Comparison of ENCODE assay signal across 18 mouse cellular contexts in genomic region chr2:129217612-129218185, GRCm38 (mm10). TPM values are rescaled to one million over a fixed set of nuclear protein-coding genes. Genes with fewer than 3 reads are reported as not detected.
A peak's percentile ranks its signal among the peaks of the same experiment; 100 is the strongest.
DNase-seq lines count a peak whose midpoint lies in the region; ATAC-seq and TF ChIP-seq lines count a peak whose summit lies in the region.
"Had no signal": no experiment of that assay in that cellular context is flagged by ENCODE, and none has a peak within 500 bp of the region (broad histone marks: within the 10 kb centered on the region; RNA-seq: fewer than 3 reads in every experiment).

No protein-coding gene starts in this region.

- peak overlapping the region; percentile 77 for H3K27ac ChIP-seq in layer of hippocampus, adult 2 months
- no peak overlapping the region for H3K27ac ChIP-seq in intestine, postnatal 0 days (ENCODE audit: low read depth, low read length)
- H3K27ac ChIP-seq: hindbrain, embryonic 13.5 days; limb, embryonic 15.5 days; midbrain, embryonic 13.5 days had no signal

- peak; percentile 75 for ATAC-seq in intestine, postnatal 0 days
- ATAC-seq: midbrain, embryonic 13.5 days had no signal

- peaks cover 22% of the 10 kb centered on the region for H3K4me1 ChIP-seq in E14TG2a.4 (replicated peaks; ENCODE audit: low read depth, low read length)
- no peaks in the 10 kb centered on the region for H3K4me1 ChIP-seq in intestine, postnatal 0 days (replicated peaks; ENCODE audit: control insufficient read depth, insufficient read depth, low read length)
- H3K4me1 ChIP-seq: hindbrain, embryonic 13.5 days; midbrain, embryonic 13.5 days had no signal

- no peak for TF ChIP-seq CTCF in layer of hippocampus, adult 2 months (conservative IDR thresholded peaks at IDR 0.05)
- no peak for TF ChIP-seq CTCF in E14TG2a.4 (conservative IDR thresholded peaks at IDR 0.05; ENCODE audit: low read length)
- TF ChIP-seq CTCF in intestine, postnatal 0 days (IDR thresholded peaks at IDR 0.05; ENCODE audit: low read depth): no peak

- DNase-seq in layer of hippocampus, adult 2 months (ENCODE audit: low spot score in 2 of 2): no peak
- DNase-seq in layer of hippocampus, postnatal 36 days: no peak
- peak; percentile 56 for DNase-seq in R1 (ENCODE audit: low read depth, low spot score)
- no peak for DNase-seq in adrenal gland, postnatal 10 days
- DNase-seq in left cerebral cortex, postnatal 25 days (ENCODE audit: low spot score in 2 of 2): no peak
- DNase-seq: adrenal gland, postnatal 36 days; cerebellum, adult 11 months; cerebellum, postnatal 10 days; gastrocnemius, postnatal 36 days; kidney, adult 9 months; lung, embryonic 14.5 days; thymus, adult 18-20 months; thymus, postnatal 4 days had no signal

- H3K36me3 ChIP-seq in E14TG2a.4 (ENCODE audit: insufficient read depth, low read length): peaks cover 8% of the 10 kb centered on the region
- no peaks in the 10 kb centered on the region for H3K36me3 ChIP-seq in intestine, postnatal 0 days (ENCODE audit: control insufficient read depth, insufficient read depth)
- H3K36me3 ChIP-seq: limb, embryonic 15.5 days had no signal

- 31% methylated on average over 9 of the region's 9 CpGs for WGBS in intestine, postnatal 0 days

- H3K27me3 ChIP-seq in E14TG2a.4 (ENCODE audit: insufficient read depth, low read length): no peaks in the 10 kb centered on the region
- no peaks in the 10 kb centered on the region for H3K27me3 ChIP-seq in intestine, postnatal 0 days (replicated peaks; ENCODE audit: control insufficient read depth, insufficient read depth, low read length)
- H3K27me3 ChIP-seq: hindbrain, embryonic 13.5 days; limb, embryonic 15.5 days; midbrain, embryonic 13.5 days had no signal

- intact Hi-C loops in left cerebral cortex, postnatal 25 days (cut with DNase I): no loop called here

- H3K4me2 ChIP-seq in intestine, postnatal 0 days (replicated peaks; ENCODE audit: low read depth): no peak overlapping the region
- H3K4me2 ChIP-seq: hindbrain, embryonic 13.5 days; limb, embryonic 15.5 days; lung, embryonic 14.5 days; midbrain, embryonic 13.5 days had no signal

- no peak overlapping the region for H3K9ac ChIP-seq in intestine, postnatal 0 days (ENCODE audit: low read depth, low read length)
- H3K9ac ChIP-seq: hindbrain, embryonic 13.5 days; limb, embryonic 15.5 days; lung, embryonic 14.5 days; midbrain, embryonic 13.5 days had no signal

- no peaks in the 10 kb centered on the region for H3K9me3 ChIP-seq in E14TG2a.4 (ENCODE audit: low read length)
- H3K9me3 ChIP-seq in intestine, postnatal 0 days (ENCODE audit: control insufficient read depth): no peaks in the 10 kb centered on the region
- H3K9me3 ChIP-seq: hindbrain, embryonic 13.5 days; limb, embryonic 15.5 days; midbrain, embryonic 13.5 days had no signal

- no peak overlapping the region for H3K4me3 ChIP-seq in layer of hippocampus, adult 2 months
- 0 out of 2 replicates have a peak overlapping the region, but pooled peaks have one; percentile 18 for H3K4me3 ChIP-seq in E14TG2a.4 (replicated peaks; ENCODE audit: low read length)
- H3K4me3 ChIP-seq in intestine, postnatal 0 days (ENCODE audit: low read depth, low read length): no peak overlapping the region
- H3K4me3 ChIP-seq: hindbrain, embryonic 13.5 days; limb, embryonic 15.5 days; midbrain, embryonic 13.5 days had no signal

RNA-seq across cellular contexts. Expression of gene Slc20a1, which starts 19.1 kb away (rescaled TPM):
- total RNA-seq in layer of hippocampus, adult 2 months (2021): 100 to 1,000 TPM; 110 to 124 TPM
- 100 to 1,000 TPM; 115 to 119 TPM for total RNA-seq in layer of hippocampus, postnatal 36 days (2021)
- polyA plus RNA-seq in intestine, postnatal 0 days (2015; fragmentation: Nextera tagmentation; extraction: Ambion mirVana): 14.4 and 16.0 TPM in 2 replicates
- 10 to 100 TPM; 19.0 to 19.9 TPM for total RNA-seq in adrenal gland, postnatal 10 days (2021)
- total RNA-seq in left cerebral cortex, postnatal 25 days (2021): 100 to 1,000 TPM; 138 to 140 TPM

Comparison
In these comparisons a context has a peak if more than half of its experiments do, and no peak if none do; other contexts are left out.
1. RNA of gene Slc20a1, which starts 19.1 kb away (total RNA-seq): 138 to 140 TPM in left cerebral cortex, postnatal 25 days, 110 to 124 TPM in layer of hippocampus, adult 2 months and 115 to 119 TPM in layer of hippocampus, postnatal 36 days; 19.0 to 19.9 TPM in adrenal gland, postnatal 10 days; every median in the first group is over 4 times any median in the second.